Mouse (Mus musculus) thymus, adult 18-20 months (tissue): ENCODE results near the gene Rpl19.

Experiments
- DNase-seq, 2 experiments: peaks; one replicate each; pipeline ENCODE4 v3.0.0; 2022; ENCODE audit warnings: mixed read lengths in 2 of 2

Gene Rpl19

DNA sequence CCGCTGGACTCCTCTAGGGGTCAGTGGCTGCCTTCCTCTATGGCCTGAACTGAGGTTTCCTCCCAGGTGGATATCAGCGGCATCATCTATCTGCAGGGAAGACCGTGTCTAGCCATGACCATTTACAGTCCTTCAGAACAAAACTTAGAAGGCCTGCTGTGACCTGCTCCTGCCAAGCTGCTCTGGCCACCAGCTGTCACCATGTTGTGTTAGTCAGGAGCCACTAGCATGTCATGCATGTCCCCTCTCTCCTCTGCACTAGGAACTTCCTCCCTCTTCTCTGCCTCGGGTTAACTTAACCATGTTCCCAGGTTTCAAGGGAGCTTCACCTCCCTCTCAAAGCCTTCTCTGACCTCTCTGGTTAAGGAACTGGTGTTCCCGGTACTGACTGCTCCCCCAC lies 26.8 kb upstream of the Rpl19 start:
- DNase-seq, result no peak

DNA sequence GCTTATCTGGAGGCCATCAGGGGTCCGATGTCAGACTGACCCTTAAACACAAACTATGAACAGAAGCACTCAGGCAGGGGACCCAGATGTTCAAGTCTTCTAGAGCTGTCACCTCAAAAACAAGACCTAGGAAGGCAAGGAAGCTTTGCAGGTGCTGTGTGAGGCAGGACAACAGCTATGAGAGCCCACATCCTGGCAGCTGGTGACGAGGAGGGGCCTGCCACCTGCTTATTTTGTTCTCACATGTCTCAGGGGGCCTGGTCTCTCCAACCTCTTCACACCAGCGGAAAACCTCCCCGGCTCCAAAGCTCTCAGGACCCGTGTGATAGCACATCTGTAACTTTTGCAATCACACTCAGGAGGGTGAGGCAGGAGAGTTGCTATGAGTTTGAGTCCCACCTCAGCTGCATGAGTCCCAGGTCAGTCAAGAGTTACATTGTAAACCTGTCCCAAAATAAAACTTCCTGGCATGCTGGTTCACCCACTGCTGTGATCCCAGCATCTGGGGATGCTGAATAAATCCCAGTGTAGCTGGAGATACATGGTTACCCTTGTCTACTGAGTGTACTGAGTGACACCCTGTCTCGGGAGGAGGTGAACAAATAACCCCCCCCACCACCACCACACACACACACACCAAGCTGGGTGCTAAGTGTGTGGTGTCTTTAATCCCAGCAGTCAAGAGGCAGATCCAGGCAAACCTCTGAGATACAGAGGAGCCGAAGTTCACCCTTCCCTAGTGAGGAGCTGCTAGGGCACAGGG lies 26.0 kb upstream of the Rpl19 start:
- DNase-seq, result peak; percentile 91 to 95

DNA sequence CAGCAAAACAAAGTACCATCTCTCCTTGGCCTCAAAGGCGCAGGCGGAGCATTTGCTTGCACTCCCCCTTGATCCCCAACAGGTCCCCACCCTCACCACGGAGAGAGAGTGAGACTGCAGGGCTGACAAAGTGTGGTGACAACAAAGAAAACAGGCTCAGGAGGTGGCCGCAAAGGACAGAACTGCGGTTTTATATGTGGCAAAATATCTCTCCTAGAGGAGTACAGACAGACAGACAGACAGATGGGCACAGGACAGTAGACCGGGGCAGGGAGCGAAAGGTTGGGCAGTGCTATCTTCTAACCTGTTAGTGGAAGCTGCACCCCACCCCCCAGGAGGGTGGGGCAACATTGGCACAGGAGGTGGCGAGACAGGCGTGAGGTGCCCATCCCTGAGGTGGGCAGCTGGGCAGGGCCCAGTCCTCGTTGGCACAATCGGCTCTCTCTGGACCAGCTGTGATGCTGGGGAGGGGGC lies 25.1 kb upstream of the Rpl19 start:
- DNase-seq, result peak; percentile 78 to 91

DNA sequence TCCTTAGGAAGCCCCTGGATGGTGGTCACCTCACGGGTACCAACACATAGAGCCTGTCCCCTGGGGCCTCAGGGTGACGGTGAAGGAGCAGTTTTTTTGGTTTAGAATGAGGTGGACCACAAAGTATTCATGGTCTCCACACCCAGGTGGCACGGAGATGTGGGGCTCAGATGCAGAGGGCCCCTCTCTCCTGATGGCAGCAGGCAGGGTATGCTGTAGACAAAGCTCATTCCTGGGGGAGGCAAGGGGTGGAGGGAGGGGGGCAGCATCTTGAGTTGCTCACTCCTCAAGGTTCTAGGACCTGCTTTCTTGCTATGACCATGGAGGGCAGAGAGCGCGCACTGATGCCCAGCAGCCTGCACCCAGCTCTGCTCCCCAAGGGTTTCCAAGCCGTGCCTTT lies 24.5 kb upstream of the Rpl19 start:
- DNase-seq, result peak in 1 of 2 experiments; percentile 48

- DNase-seq, result peak; percentile 79 to 89
Measured at GRCm38 (mm10) chr11:98002627-98003026, 23.9 kb upstream of the Rpl19 start.

DNA sequence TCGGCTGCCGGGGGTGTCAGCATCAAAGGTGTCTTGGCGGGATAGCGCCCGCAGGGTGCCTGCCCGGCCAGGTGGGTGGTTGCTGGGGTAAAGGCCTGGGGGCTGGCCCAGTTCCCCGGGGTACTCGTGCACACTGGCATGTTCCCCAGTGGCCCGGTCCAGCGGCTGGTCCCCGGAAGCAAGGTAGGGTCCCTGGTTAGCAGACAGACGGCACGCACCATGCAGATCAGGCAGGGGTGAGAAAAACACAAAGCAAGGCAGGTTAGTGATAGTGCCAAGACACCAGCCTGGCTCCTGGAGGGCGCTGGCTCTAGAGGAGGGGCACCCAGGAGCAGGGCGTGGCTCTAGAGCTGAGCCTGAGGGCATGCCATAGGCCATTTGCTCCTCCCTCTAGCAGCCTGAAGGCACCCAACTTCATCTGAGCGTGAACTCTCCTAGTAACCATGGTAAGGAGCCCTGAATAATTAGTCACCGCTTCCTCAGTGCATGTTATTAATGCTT lies 23.3 kb upstream of the Rpl19 start:
- DNase-seq, result no peak

DNA sequence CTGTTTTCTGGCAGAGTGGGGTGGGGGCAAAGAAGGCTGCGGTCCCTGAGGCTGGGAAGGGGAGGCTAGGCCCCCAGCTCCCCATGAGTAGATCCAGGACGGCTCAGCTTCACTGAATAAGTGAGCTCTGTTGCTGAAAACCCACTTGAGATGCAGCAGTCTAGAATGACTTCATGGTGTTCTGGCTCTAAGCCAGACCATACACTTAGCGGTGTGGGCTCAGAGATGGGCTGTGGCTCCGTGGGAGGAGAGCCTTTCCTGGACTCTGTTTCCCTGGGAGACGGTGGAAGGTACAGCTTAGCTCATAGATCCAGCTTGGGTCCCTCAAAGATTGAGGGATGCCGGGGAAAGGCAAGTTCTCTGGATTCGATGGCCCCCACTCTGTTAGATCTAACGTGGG lies 22.3 kb upstream of the Rpl19 start:
- DNase-seq, result no peak

GRCm38 (mm10) chr11:98005076-98005475 lies 21.4 kb upstream of the Rpl19 start:
- peak in 1 of 2 experiments; percentile 16 for DNase-seq

DNA sequence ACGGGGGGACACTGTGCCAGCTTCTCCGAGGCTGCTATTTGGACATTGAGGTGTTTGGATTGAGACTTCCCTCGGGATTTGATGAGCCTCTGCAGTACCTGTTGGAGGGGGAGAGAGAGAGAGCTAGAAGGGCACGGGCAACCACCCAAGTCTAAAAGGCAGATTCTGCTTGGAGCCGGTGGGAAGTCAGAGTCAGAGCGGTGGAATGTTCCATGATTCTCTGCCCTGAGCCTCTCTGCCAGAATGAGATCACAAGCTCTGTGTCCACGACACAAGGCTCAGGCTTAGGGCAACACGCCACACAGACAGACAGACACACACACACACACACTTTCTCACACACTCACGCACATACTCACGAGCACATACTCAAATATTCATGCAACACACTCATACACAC lies 20.8 kb upstream of the Rpl19 start:
- DNase-seq, result no peak

DNA sequence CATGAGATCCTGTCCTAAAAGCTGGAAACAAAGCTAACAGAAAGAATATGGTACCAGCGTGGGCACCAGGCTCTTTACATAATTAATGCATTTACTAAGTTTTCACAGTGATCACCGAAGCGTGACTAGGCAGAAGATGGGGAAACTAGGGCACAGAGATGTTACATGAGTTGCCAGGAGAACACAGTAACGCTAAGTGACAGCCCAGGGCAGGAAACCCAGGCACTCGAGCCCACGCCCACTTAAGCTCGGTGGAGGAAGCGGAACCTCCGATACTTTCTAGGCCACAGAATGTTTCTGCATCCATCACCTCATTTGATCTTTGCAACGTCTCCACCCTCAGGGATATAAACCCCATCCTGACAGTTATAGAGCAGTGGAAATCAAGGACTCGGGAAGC lies 18.4 kb upstream of the Rpl19 start:
- DNase-seq, result no peak

DNA sequence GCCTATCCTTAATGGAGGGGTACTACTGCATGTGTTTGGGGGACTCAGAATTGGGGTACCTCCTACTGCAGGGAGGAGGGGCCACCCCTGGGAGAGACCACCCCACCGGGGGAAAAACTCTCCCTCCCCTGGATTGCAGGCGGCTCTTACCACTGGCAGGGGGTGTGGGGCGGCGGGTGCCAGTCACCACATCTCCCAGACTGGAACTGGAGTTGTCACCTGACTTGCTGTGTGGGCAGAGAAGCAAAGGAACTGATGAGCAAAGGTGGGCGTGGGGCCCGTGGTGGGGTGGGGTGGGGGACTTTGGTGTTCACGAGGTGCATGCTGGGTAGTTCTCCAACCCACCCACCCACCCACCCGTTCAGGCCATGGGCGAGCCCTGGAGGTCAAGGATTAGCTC lies 14.8 kb upstream of the Rpl19 start:
- no peak for DNase-seq

DNA sequence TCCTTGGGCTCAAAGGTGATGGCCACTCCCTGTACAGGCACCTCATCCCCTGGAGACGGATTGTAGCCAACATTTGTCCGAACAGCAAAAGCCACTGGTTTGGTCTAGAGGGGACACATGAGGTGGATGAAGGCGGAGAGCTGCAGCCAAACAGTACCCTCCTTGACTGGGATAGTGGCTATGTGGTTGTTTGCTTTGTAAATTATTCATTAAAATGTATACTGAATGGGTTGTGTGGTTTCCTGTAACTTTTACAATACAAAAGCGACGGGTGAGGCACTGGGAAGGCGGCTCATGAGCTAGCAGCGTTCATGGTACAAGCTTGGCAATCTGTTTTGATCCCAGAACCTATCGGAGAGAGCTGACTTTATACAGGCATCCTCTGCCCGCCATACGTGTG lies 13.7 kb upstream of the Rpl19 start:
- DNase-seq, result no peak

GRCm38 (mm10) chr11:98016177-98016576 lies 10.3 kb upstream of the Rpl19 start:
- no peak for DNase-seq

- DNase-seq, result no peak
Measured at GRCm38 (mm10) chr11:98016824-98017223, 9.7 kb upstream of the Rpl19 start.

DNA sequence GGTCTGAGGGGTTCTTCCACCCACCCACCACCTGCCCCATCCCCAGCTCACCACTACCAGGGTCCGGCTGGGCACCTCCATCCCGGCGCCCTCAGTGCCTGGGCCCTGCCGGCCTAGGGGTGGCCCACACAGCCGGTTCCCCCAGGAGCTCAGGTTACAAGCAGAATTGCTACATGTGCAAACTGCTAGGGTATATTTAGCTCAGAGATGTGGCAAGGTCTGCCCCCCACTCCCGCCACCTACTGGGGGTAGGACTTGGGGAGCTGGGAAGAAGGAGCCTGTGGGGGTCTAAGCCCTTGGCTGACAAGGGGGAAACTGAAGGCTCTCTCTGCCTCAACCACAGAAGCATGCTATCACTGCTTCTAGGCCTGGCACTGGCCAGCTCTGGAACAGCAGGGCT lies 8.3 kb upstream of the Rpl19 start:
- DNase-seq, result no peak

GRCm38 (mm10) chr11:98018858-98019641 lies 7.5 kb upstream of the Rpl19 start:
- peak; percentile 64 to 74 for DNase-seq

GRCm38 (mm10) chr11:98019883-98020610 lies 6.5 kb upstream of the Rpl19 start:
- DNase-seq, result peak in 1 of 2 experiments; percentile 44

DNA sequence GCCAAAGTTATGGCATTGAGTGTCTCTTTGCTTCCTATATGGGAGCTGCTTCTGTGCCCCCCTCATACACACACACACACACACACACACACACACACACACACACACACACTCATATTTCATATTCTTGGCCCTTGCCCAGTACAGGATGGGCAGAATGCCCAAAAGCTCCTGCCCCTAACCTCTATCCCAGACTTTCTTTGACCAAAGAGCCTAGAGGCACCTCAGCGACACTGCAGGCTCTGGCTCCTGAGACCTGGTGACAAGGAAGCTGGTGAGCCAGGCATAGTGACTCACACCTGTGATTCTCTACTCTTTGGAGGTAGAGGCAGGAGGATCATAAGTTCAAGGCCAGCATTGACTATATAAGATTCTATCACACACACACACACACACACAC lies 5.8 kb upstream of the Rpl19 start:
- DNase-seq, result no peak

GRCm38 (mm10) chr11:98021118-98021517 lies 5.4 kb upstream of the Rpl19 start:
- no peak for DNase-seq

GRCm38 (mm10) chr11:98021565-98022252 lies 4.8 kb upstream of the Rpl19 start:
- peak in 1 of 2 experiments; percentile 32 for DNase-seq

- DNase-seq, result no peak
Measured at GRCm38 (mm10) chr11:98022253-98022554, 4.3 kb upstream of the Rpl19 start.

GRCm38 (mm10) chr11:98022555-98023371 lies 3.7 kb upstream of the Rpl19 start, which contains the start of gene Cacnb1:
Cacnb1 (minus strand) TSS chr11:98023034.
- peak; percentile 48 to 51 for DNase-seq
